Mouse (Mus musculus): ENCODE results near the gene Mvp.

DNA sequence TGATC lies 1.9 kb upstream of the Mvp start, which contains the start of gene Pagr1b:
- TF ChIP-seq POLR2A (IDR thresholded peaks at IDR 0.05; ENCODE audit: low read depth, low read length) (no peak), CTCF (conservative IDR thresholded peaks at IDR 0.05; ENCODE audit: insufficient read depth, insufficient read length, low read depth, low read length) (no peak)
